Mouse (Mus musculus): ENCODE measurements at regions not wholly inside any gene's neighbourhood (a gene's known extent, or its start where the extent isn't known, plus 50 kb on each side); places are given as distances from the start of the nearest gene placed in this dataset.

DNA sequence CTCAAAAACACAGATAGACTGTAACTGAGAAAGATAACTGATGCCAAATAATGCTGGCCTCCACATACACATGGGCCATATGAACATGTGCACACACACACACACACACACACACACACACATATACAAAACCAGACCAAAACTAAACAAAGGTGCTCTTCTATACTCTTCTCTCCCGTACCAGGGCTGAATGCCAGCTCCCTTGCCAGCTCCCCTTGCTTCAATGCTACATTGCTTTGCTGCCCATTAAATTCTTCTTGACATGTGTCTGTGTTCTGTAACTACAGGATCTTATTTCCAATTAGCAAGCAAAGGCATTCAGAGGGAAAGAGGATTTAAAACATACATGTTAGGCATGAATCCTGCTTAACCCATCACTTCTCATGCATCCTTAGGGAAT lies 74.3 kb upstream of the Chrm2 start:
- DNase-seq (ENCODE audit: extremely low spot score), result no peak
